Mouse (Mus musculus): ENCODE measurements around the gene Xcr1. TPM values are rescaled to one million over a fixed set of nuclear protein-coding genes. Genes with fewer than 3 reads are reported as not detected.

Gene Xcr1
- polyA plus RNA-seq, 1 experiment from 2014 or later, result not detected

DNA sequence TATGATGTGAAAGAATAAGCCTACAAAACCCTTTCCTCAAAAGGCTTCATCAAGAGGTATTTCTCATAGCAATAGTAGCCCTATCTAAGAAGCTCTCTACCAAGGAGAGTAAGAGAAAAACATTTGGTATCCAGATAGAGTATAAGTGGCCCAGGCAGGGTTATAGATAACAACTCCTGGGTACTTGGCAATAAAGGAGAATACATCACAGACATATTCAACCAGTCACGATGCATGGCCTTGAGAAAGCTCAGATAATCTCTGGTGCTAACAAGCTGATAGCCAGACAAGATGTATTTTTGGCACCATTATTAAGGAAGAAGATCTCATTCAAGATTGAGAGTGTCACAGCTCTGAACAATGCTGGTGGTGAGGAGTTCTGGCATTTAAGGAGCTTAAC, 15.3 kb downstream of the Xcr1 start:
- no peak overlapping the region for H3K27ac ChIP-seq
- H3K9ac ChIP-seq, result no peak overlapping the region
- 81% methylated on average over 1 of the region's 1 CpGs for WGBS
- H3K4me1 ChIP-seq, result peaks cover 13% of the 10 kb centered on the region
- ATAC-seq (ENCODE audit: low FRiP score), result no peak
- H3K9me3 ChIP-seq, result no peaks in the 10 kb centered on the region
- H3K4me2 ChIP-seq, result no peak overlapping the region
- no peaks in the 10 kb centered on the region for H3K27me3 ChIP-seq
- 0 out of 2 replicates have a peak, but pooled peaks cover 7% of the 10 kb centered on the region for H3K36me3 ChIP-seq (replicated peaks)
- no peak overlapping the region for H3K4me3 ChIP-seq (replicated peaks)

DNA sequence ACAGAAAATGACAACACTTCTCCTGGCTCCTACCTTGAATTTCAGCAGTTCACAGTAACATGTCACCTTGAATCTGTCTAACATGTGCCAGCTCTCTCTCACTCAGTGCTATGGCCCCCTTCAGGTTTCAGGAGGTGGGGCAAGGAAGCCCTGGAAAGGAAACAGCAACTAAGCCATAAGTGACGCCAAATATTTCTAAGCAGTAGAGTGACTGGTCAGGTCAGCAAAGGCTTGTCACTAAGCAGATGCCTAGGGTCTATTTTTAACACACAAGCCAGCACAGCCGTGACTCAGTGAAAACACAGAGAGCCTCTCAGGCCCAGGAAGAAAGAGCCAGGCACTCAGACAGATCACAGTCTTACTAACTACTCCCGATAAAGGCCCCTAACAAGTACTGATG, 16.7 kb downstream of the Xcr1 start:
- no peak overlapping the region for H3K4me3 ChIP-seq (replicated peaks)
- no peak overlapping the region for H3K27ac ChIP-seq
- H3K36me3 ChIP-seq (replicated peaks), result 0 out of 2 replicates have a peak, but pooled peaks cover 11% of the 10 kb centered on the region
- H3K9me3 ChIP-seq, result no peaks in the 10 kb centered on the region
- peaks cover 3% of the 10 kb centered on the region for H3K4me1 ChIP-seq
- no peaks in the 10 kb centered on the region for H3K27me3 ChIP-seq
- ATAC-seq (ENCODE audit: low FRiP score), result no peak
- no peak overlapping the region for H3K9ac ChIP-seq
- 84% methylated on average over 3 of the region's 3 CpGs for WGBS
- H3K4me2 ChIP-seq, result no peak overlapping the region

- no peak overlapping the region for H3K4me2 ChIP-seq
- H3K9ac ChIP-seq, result no peak overlapping the region
- 92% methylated on average over 3 of the region's 3 CpGs for WGBS
- H3K9me3 ChIP-seq, result no peaks in the 10 kb centered on the region
- 0 out of 2 replicates have a peak, but pooled peaks cover 11% of the 10 kb centered on the region for H3K36me3 ChIP-seq (replicated peaks)
- H3K4me3 ChIP-seq (replicated peaks), result no peak overlapping the region
- no peak for ATAC-seq (ENCODE audit: low FRiP score)
- H3K4me1 ChIP-seq, result no peaks in the 10 kb centered on the region
- H3K27me3 ChIP-seq, result no peaks in the 10 kb centered on the region
- no peak overlapping the region for H3K27ac ChIP-seq
These were observed 17.4 kb downstream of the Xcr1 start for GRCm38 (mm10) chr9:123844468-123844867.

DNA sequence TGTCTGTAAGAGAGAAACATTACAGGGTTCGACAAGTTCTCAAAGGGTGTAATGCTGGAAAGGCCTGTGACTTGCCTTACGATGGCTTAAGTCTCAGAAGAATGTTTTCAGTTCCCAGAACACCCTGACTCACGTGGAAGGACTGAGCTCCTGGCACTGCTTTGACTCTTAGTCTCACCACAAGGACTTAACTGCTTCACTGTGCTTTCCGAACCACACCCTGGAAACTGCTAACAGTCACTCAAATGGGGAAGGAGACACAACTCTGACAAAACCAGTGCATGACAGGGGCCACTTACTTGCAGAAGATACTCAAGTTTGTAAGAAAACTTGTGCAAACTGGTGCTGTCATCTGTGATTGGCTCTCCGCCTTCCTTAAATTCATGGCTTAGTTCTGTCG, 21.6 kb downstream of the Xcr1 start:
- H3K27me3 ChIP-seq, result no peaks in the 10 kb centered on the region
- H3K4me3 ChIP-seq (replicated peaks), result no peak overlapping the region
- 94% methylated on average over 6 of the region's 6 CpGs for WGBS
- H3K9ac ChIP-seq, result no peak overlapping the region
- H3K36me3 ChIP-seq (replicated peaks), result peaks cover 25% of the 10 kb centered on the region
- H3K4me1 ChIP-seq, result no peaks in the 10 kb centered on the region
- no peak for ATAC-seq (ENCODE audit: low FRiP score)
- H3K9me3 ChIP-seq, result no peaks in the 10 kb centered on the region
- H3K27ac ChIP-seq, result no peak overlapping the region
- H3K4me2 ChIP-seq, result no peak overlapping the region

DNA sequence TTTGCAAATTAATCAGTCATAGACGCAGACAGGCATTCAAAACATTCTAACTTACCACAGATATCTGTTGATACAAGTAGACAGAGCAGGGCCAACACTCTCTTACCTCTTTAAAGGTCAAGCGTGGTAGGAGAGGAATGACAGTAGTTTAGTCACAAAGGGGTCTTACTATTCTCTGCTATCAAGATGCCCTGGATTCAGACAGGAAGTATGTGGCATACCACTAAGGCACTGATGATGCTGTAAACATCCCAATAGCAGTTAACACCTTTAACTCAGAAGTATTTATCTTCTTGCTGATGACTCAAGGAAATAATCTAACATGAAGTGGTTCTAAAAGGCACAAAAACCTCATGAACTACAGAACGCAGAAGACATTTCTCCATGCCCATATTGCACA, 26.0 kb downstream of the Xcr1 start:
- Histone ChIP-seq H3K4me1 (no peaks in the 10 kb centered on the region), H3K4me2 (no peak overlapping the region), H3K9ac (no peak overlapping the region), H3K9me3 (no peaks in the 10 kb centered on the region), H3K36me3 (replicated peaks) (peaks cover 25% of the 10 kb centered on the region), H3K27me3 (no peaks in the 10 kb centered on the region), H3K4me3 (replicated peaks) (no peak overlapping the region), H3K27ac (no peak overlapping the region)
- ATAC-seq (ENCODE audit: low FRiP score), result no peak
- WGBS, result 97% methylated on average over 3 of the region's 3 CpGs

- no peaks in the 10 kb centered on the region for H3K4me1 ChIP-seq
- no peaks in the 10 kb centered on the region for H3K27me3 ChIP-seq
- no peak overlapping the region for H3K27ac ChIP-seq
- peaks cover 60% of the 10 kb centered on the region for H3K36me3 ChIP-seq (replicated peaks)
- 94% methylated on average over 4 of the region's 4 CpGs for WGBS
- H3K4me2 ChIP-seq, result no peak overlapping the region
- no peak for ATAC-seq (ENCODE audit: low FRiP score)
- no peak overlapping the region for H3K4me3 ChIP-seq (replicated peaks)
- H3K9me3 ChIP-seq, result no peaks in the 10 kb centered on the region
- no peak overlapping the region for H3K9ac ChIP-seq
These were observed 32.9 kb downstream of the Xcr1 start for GRCm38 (mm10) chr9:123828916-123829315.

- no peak for ATAC-seq (ENCODE audit: low FRiP score)
- Histone ChIP-seq H3K4me1 (no peaks in the 10 kb centered on the region), H3K9ac (no peak overlapping the region), H3K27ac (no peak overlapping the region), H3K36me3 (replicated peaks) (peaks cover 78% of the 10 kb centered on the region), H3K27me3 (no peaks in the 10 kb centered on the region), H3K9me3 (no peaks in the 10 kb centered on the region), H3K4me3 (replicated peaks) (no peak overlapping the region), H3K4me2 (no peak overlapping the region)
- 88% methylated on average over 3 of the region's 3 CpGs for WGBS
These were observed 35.2 kb downstream of the Xcr1 start for GRCm38 (mm10) chr9:123826631-123827030.

GRCm38 (mm10) chr9:123818601-123819000, 43.2 kb downstream of the Xcr1 start:
- no peaks in the 10 kb centered on the region for H3K27me3 ChIP-seq
- no peak overlapping the region for H3K4me2 ChIP-seq
- no peak overlapping the region for H3K4me3 ChIP-seq (replicated peaks)
- H3K36me3 ChIP-seq (replicated peaks), result peaks cover 39% of the 10 kb centered on the region
- no peak for ATAC-seq (ENCODE audit: low FRiP score)
- WGBS, result 84% methylated on average over 2 of the region's 2 CpGs
- H3K9me3 ChIP-seq, result no peaks in the 10 kb centered on the region
- H3K27ac ChIP-seq, result no peak overlapping the region
- H3K4me1 ChIP-seq, result no peaks in the 10 kb centered on the region
- H3K9ac ChIP-seq, result no peak overlapping the region

DNA sequence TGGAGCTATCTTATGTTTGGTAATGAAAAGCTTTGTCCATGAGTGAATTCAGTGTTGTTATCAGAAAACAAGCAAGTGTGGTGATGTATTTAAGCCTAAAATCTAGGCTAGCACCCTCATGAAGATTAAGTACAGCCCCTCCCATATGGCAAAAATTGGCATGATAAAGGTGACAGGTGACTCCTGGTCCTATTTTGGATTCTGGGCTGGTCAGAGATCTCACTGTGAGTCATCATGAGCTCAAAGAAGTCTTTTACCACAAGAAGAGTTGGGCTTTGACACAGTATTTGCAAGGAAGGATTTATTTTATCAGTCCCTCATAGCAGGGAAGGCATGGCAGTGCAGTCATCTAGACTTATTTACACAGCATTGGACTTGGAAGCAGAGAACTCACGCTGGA, 45.8 kb downstream of the Xcr1 start:
- H3K36me3 ChIP-seq (replicated peaks), result peaks cover 23% of the 10 kb centered on the region
- ATAC-seq (ENCODE audit: low FRiP score), result no peak
- 88% methylated on average over 1 of the region's 1 CpGs for WGBS
- H3K4me2 ChIP-seq, result no peak overlapping the region
- no peaks in the 10 kb centered on the region for H3K27me3 ChIP-seq
- no peaks in the 10 kb centered on the region for H3K9me3 ChIP-seq
- no peak overlapping the region for H3K4me3 ChIP-seq (replicated peaks)
- no peak overlapping the region for H3K9ac ChIP-seq
- no peak overlapping the region for H3K27ac ChIP-seq
- no peaks in the 10 kb centered on the region for H3K4me1 ChIP-seq

DNA sequence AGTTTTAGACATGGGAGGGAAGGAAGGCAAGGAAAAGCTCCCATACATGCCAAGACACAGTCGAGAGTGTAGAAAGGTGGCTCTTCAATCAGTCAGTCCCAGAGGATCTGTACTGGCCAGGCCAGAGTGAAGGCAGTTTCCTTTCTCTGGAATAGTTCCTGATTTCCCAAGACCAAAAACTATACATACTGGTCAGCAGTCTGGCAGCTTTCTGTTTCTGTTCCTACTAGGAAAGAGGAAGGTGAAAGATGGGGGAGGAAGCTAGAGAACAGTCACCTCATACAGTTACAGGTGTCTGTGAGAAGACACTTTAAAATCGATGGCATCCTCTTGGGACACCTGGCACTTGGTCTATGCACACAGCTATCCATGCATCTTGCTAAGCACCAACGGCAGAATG, 46.4 kb downstream of the Xcr1 start:
- Histone ChIP-seq H3K4me2 (no peak overlapping the region), H3K36me3 (replicated peaks) (peaks cover 24% of the 10 kb centered on the region), H3K27ac (no peak overlapping the region), H3K9ac (no peak overlapping the region), H3K4me3 (replicated peaks) (no peak overlapping the region), H3K4me1 (no peaks in the 10 kb centered on the region), H3K27me3 (no peaks in the 10 kb centered on the region), H3K9me3 (no peaks in the 10 kb centered on the region)
- no peak for ATAC-seq (ENCODE audit: low FRiP score)
- WGBS, result 96% methylated on average over 3 of the region's 3 CpGs

DNA sequence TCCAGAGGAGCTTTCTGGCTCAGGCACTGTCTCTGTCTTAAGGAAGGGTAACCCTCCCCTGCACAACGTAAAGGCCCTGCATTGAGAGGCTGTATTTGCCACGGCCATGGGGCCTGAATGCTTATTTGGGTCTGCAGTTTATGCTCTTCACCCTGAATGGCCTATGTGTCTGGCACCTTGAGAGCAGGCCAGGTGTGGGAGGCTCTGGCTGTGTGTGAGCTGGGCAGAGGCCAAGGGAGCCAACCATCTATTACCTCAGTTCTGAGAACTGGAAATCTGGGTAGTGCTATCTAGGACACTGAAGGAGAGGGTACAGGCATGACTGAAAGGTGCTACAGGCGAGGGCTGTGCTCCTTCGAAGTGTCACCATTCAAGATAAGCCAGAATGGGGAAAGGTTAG, 47.0 kb downstream of the Xcr1 start:
- Histone ChIP-seq H3K27me3 (no peaks in the 10 kb centered on the region), H3K4me1 (no peaks in the 10 kb centered on the region), H3K9me3 (no peaks in the 10 kb centered on the region), H3K36me3 (replicated peaks) (peaks cover 26% of the 10 kb centered on the region), H3K4me3 (replicated peaks) (no peak overlapping the region), H3K4me2 (no peak overlapping the region), H3K27ac (no peak overlapping the region), H3K9ac (no peak overlapping the region)
- WGBS, result 89% methylated on average over 4 of the region's 4 CpGs
- no peak for ATAC-seq (ENCODE audit: low FRiP score)

DNA sequence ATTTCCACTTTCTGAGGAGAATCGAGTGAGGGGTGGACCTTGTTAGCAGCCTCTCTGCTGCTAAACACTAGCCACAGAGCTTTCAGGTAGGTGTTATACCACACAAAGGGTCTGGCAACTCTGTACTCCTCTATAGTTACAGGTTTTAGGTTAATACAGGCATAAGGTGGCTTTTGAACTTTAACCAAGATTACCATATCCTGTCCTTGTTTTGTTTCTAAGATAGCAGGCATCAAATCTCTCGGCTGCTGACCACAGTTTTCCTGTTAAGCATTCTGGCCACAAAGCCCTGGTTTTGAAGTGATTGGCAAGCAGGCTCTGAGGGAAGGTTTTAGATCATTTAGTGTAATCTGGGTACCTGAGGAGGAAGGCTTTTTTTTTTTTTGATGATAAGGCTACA, 47.5 kb downstream of the Xcr1 start:
- Histone ChIP-seq H3K4me2 (no peak overlapping the region), H3K27me3 (no peaks in the 10 kb centered on the region), H3K9me3 (no peaks in the 10 kb centered on the region), H3K27ac (no peak overlapping the region), H3K4me3 (replicated peaks) (no peak overlapping the region), H3K36me3 (replicated peaks) (peaks cover 28% of the 10 kb centered on the region), H3K9ac (no peak overlapping the region), H3K4me1 (no peaks in the 10 kb centered on the region)
- ATAC-seq (ENCODE audit: low FRiP score), result no peak
- 75% methylated on average over 2 of the region's 2 CpGs for WGBS

GRCm38 (mm10) chr9:123811831-123812230, 50.0 kb downstream of the Xcr1 start:
- Histone ChIP-seq H3K9ac (no peak overlapping the region), H3K4me1 (no peaks in the 10 kb centered on the region), H3K4me2 (no peak overlapping the region), H3K27me3 (no peaks in the 10 kb centered on the region), H3K36me3 (replicated peaks) (peaks cover 18% of the 10 kb centered on the region), H3K9me3 (no peaks in the 10 kb centered on the region), H3K27ac (no peak overlapping the region), H3K4me3 (replicated peaks) (no peak overlapping the region)
- WGBS, result 90% methylated on average over 3 of the region's 3 CpGs
- no peak for ATAC-seq (ENCODE audit: low FRiP score)

GRCm38 (mm10) chr9:123808583-123808982, 53.2 kb downstream of the Xcr1 start:
- no peak overlapping the region for H3K4me2 ChIP-seq
- no peak overlapping the region for H3K9ac ChIP-seq
- peaks cover 8% of the 10 kb centered on the region; the same call in 1 of the 2 replicates for H3K36me3 ChIP-seq (replicated peaks)
- H3K4me1 ChIP-seq, result no peaks in the 10 kb centered on the region
- H3K9me3 ChIP-seq, result no peaks in the 10 kb centered on the region
- H3K4me3 ChIP-seq (replicated peaks), result no peak overlapping the region
- no peak for ATAC-seq (ENCODE audit: low FRiP score)
- 83% methylated on average over 7 of the region's 7 CpGs for WGBS
- no peaks in the 10 kb centered on the region for H3K27me3 ChIP-seq
- no peak overlapping the region for H3K27ac ChIP-seq
